Comparison of ENCODE assay signal across 15 mouse cellular contexts in the genomic region with DNA sequence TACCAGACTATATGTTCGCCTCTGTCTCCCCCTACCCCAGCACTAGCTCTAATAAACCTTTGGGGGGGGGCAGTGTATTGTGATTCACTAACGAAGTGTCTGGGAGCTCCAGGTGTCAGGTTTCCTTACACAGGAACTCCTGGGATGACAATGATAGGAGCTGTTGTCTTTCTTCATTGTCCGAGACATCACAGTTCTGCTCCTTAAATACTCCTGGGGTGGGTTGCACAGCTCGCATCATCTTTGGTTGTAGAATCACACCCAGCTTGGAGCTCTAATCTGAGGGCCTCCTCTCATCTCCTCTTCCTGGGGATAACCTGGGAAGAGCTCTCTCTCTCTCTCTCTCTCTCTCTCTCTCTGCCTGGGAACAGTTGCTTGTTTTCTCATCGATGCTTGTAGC.
"Had no signal": no experiment of that assay in that cellular context is flagged by ENCODE, and none has a peak within 500 bp of the region (broad histone marks: within the 10 kb centered on the region; RNA-seq: fewer than 3 reads in every experiment).

No protein-coding gene starts in this region.

- H3K9ac ChIP-seq: kidney, embryonic 15.5 days; liver, embryonic 13.5 days; lung, embryonic 14.5 days; neural tube, embryonic 13.5 days had no signal

- DNase-seq: kidney, adult 8-10 months; kidney, postnatal 36 days; layer of hippocampus, postnatal 36 days; liver, embryonic 13.5 days; lung, embryonic 14.5 days; retina, postnatal 1 day; thymus, postnatal 25 days had no signal

- H3K9me3 ChIP-seq: kidney, embryonic 15.5 days; liver, embryonic 13.5 days; megakaryocyte, embryonic 14.5 days; neural tube, embryonic 13.5 days had no signal

- H3K27me3 ChIP-seq: kidney, embryonic 15.5 days; liver, embryonic 13.5 days; megakaryocyte, embryonic 14.5 days; neural tube, embryonic 13.5 days had no signal

- H3K4me3 ChIP-seq: kidney, embryonic 15.5 days; left cerebral cortex, adult 2 months; liver, embryonic 13.5 days; neural tube, embryonic 13.5 days had no signal

- H3K27ac ChIP-seq: kidney, embryonic 15.5 days; left cerebral cortex, adult 2 months; liver, embryonic 13.5 days; macrophage; neural tube, embryonic 13.5 days had no signal

- ATAC-seq: intestine, postnatal 0 days; lung, postnatal 0 days had no signal

- H3K4me2 ChIP-seq: kidney, embryonic 15.5 days; liver, embryonic 13.5 days; lung, embryonic 14.5 days; midbrain, embryonic 11.5 days; neural tube, embryonic 13.5 days had no signal
